Mouse (Mus musculus) E14TG2a.4 (cell line): ENCODE data around the gene Itga10.

ENCODE experiments used
- CTCF ChIP-seq: conservative IDR thresholded peaks from 2 replicates; pipeline ENCODE4 v1.5.1; 2014; ENCODE audit warnings: low read length
- NANOG ChIP-seq: IDR thresholded peaks from 2 replicates; pipeline ENCODE4 v1.6.1; 2014; ENCODE audit warnings: borderline replicate concordance, low read length, mixed read lengths
- POU5F1 ChIP-seq: IDR thresholded peaks from 2 replicates; pipeline ENCODE4 v1.6.1; 2014; ENCODE audit warnings: low read length, borderline replicate concordance

DNA sequence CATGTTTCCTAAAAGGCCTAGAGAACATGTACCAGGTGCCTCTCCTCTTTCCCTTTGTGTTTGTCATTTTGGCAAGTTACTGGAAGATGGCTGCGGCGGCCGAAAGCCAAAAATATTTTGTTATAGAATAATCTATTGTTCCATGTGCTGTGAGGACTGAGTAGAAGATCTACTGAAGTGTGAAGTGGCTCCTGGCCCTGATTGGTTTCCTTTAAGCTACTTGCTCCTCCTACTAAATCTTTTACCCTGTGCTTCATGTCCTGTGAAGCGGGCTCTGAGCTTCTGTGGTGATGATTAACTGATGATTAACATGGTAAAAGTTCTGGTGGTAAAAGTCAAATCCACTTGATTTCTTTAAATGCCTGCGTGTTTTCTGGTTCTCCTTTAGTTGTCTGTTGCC is 21.5 kb downstream of the Itga10 start:
- TF ChIP-seq CTCF, result no peak
- no peak for TF ChIP-seq NANOG
- TF ChIP-seq POU5F1, result no peak
